18 mouse cellular contexts compared by ENCODE assay signal in the genomic region with DNA sequence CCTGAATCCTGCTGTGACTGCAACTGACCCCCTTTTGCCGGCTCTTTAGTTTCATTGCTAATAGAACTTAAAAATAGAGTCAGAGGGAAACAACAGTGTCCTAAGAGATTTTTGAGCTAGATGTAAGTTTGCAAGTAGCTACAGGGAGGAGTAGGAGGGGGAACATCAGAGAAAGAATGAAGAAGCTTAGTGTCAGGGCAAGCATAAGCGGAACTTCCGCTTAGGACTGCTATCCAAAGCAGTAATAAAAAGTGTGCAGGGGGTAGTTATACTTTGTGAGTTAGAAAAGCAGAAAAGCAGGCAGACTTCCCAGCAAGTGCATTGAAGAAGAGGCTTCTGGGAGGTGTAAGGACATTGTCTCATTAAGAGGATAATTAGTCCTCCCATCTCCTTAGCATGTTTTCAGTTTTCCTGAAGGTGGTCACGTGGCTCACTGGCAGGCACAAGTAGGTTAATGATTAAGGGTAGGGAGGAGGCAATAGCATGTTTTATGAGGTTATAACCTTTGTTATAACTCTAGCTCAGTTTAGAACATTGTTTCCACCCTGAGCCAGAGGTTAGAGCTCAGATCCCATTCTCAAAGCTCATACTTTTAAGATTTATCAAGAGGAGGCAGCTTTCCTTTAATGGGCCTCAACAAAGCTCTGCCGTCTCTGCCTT. TPM values are rescaled to one million over a fixed set of nuclear protein-coding genes. Genes with fewer than 3 reads are reported as not detected.
A peak's percentile ranks its signal among the peaks of the same experiment; 100 is the strongest.
DNase-seq lines count a peak whose midpoint lies in the region; ATAC-seq and TF ChIP-seq lines count a peak whose summit lies in the region.
"Had no signal": no experiment of that assay in that cellular context is flagged by ENCODE, and none has a peak within 500 bp of the region (broad histone marks: within the 10 kb centered on the region; RNA-seq: fewer than 3 reads in every experiment).

No protein-coding gene starts in this region.

- 47% methylated on average over 5 of the region's 5 CpGs for WGBS in intestine, postnatal 0 days
- 51% methylated on average over 5 of the region's 5 CpGs for WGBS in kidney, embryonic 16.5 days
- 86% methylated on average over 5 of the region's 5 CpGs for WGBS in thymus, adult 2 months

- no peak overlapping the region for H3K9ac ChIP-seq in intestine, postnatal 0 days (ENCODE audit: low read depth, low read length)
- no peak overlapping the region for H3K9ac ChIP-seq in kidney, embryonic 16.5 days (replicated peaks; ENCODE audit: low read length)
- H3K9ac ChIP-seq: limb, embryonic 13.5 days; midbrain, embryonic 12.5 days had no signal

- no peaks in the 10 kb centered on the region for H3K36me3 ChIP-seq in intestine, postnatal 0 days (ENCODE audit: control insufficient read depth, insufficient read depth)
- peaks cover 4% of the 10 kb centered on the region; the same call in 1 of the 2 replicates for H3K36me3 ChIP-seq in kidney, embryonic 16.5 days (ENCODE audit: insufficient read depth, low read length)
- no peaks in the 10 kb centered on the region for H3K36me3 ChIP-seq in thymus, adult 2 months (ENCODE audit: control insufficient read depth, insufficient read depth, low read length)
- H3K36me3 ChIP-seq: midbrain, embryonic 12.5 days had no signal

- H3K27ac ChIP-seq in bone marrow macrophage, adult 2 months (ENCODE audit: insufficient read depth, low read depth, low read length): peak overlapping the region; percentile 88
- peak overlapping the region; percentile 64; the same call in 1 of the 2 replicates for H3K27ac ChIP-seq in intestine, postnatal 0 days (ENCODE audit: low read depth, low read length)
- peak overlapping the region; percentile 20; the same call in 1 of the 2 replicates for H3K27ac ChIP-seq in kidney, embryonic 16.5 days (ENCODE audit: low read length)
- no peak overlapping the region for H3K27ac ChIP-seq in thymus, adult 2 months (ENCODE audit: control insufficient read depth, insufficient read depth, low read length)
- H3K27ac ChIP-seq: embryonic facial prominence, embryonic 10.5 days; hindbrain, embryonic 10.5 days; layer of hippocampus, adult 2 months; limb, embryonic 13.5 days; midbrain, embryonic 12.5 days had no signal

- no peak for TF ChIP-seq CTCF in bone marrow macrophage, adult 2 months (IDR thresholded peaks at IDR 0.05; ENCODE audit: low read depth, low read length)
- TF ChIP-seq CTCF in intestine, postnatal 0 days (IDR thresholded peaks at IDR 0.05; ENCODE audit: low read depth): no peak
- TF ChIP-seq CTCF in thymus, adult 2 months (IDR thresholded peaks at IDR 0.05; ENCODE audit: borderline replicate concordance, control insufficient read depth, extremely low read depth, insufficient read depth, low read length, poor library complexity): no peak

- peak overlapping the region; percentile 40 for H3K4me2 ChIP-seq in intestine, postnatal 0 days (replicated peaks; ENCODE audit: low read depth)
- H3K4me2 ChIP-seq in kidney, embryonic 16.5 days (replicated peaks; ENCODE audit: low read depth, low read length): no peak overlapping the region
- H3K4me2 ChIP-seq: limb, embryonic 13.5 days; midbrain, embryonic 12.5 days had no signal

- no peaks in the 10 kb centered on the region for H3K9me3 ChIP-seq in intestine, postnatal 0 days (ENCODE audit: control insufficient read depth)
- no peaks in the 10 kb centered on the region for H3K9me3 ChIP-seq in kidney, embryonic 16.5 days (ENCODE audit: low read length)
- H3K9me3 ChIP-seq: embryonic facial prominence, embryonic 10.5 days; hindbrain, embryonic 10.5 days; limb, embryonic 13.5 days; midbrain, embryonic 12.5 days had no signal

- no peaks in the 10 kb centered on the region for H3K27me3 ChIP-seq in intestine, postnatal 0 days (replicated peaks; ENCODE audit: control insufficient read depth, insufficient read depth, low read length)
- peaks cover 5% of the 10 kb centered on the region; the same call in 1 of the 2 replicates for H3K27me3 ChIP-seq in kidney, embryonic 16.5 days (ENCODE audit: insufficient read depth, low read length)
- H3K27me3 ChIP-seq in thymus, adult 2 months (ENCODE audit: control insufficient read depth, insufficient read depth, low read length): no peaks in the 10 kb centered on the region

- ATAC-seq in intestine, postnatal 0 days: peak; percentile 84
- ATAC-seq in kidney, embryonic 16.5 days (ENCODE audit: low FRiP score, low TSS enrichment): peak; percentile 28
- ATAC-seq in megakaryocyte-erythroid progenitor cell, adult 5-6 weeks (replicated peaks; ENCODE audit: low FRiP score, low TSS enrichment, poor library complexity, severe bottlenecking): peak; percentile 38; the same call in 1 of the 2 replicates
- no peak for ATAC-seq in monocyte, adult 5-6 weeks (replicated peaks; ENCODE audit: insufficient number of reproducible peaks, low FRiP score, low TSS enrichment, poor library complexity, severe bottlenecking)
- ATAC-seq: forebrain, embryonic 14.5 days had no signal

- H3K4me1 ChIP-seq in bone marrow macrophage, adult 2 months (ENCODE audit: control insufficient read depth, insufficient read depth, low read length): peaks cover 20% of the 10 kb centered on the region
- H3K4me1 ChIP-seq in intestine, postnatal 0 days (replicated peaks; ENCODE audit: control insufficient read depth, insufficient read depth, low read length): no peaks in the 10 kb centered on the region; the same call in 1 of the 2 replicates
- H3K4me1 ChIP-seq in kidney, embryonic 16.5 days (ENCODE audit: insufficient read depth, low read length): peaks cover 11% of the 10 kb centered on the region; the same call in 1 of the 2 replicates
- no peaks in the 10 kb centered on the region for H3K4me1 ChIP-seq in thymus, adult 2 months (replicated peaks; ENCODE audit: control insufficient read depth, insufficient read depth, low read length)
- H3K4me1 ChIP-seq: hindbrain, embryonic 10.5 days; midbrain, embryonic 12.5 days had no signal

- no peak for TF ChIP-seq POLR2A in bone marrow macrophage, adult 2 months (IDR thresholded peaks at IDR 0.05; ENCODE audit: borderline replicate concordance, low read depth, low read length)
- TF ChIP-seq POLR2A in thymus, adult 2 months (IDR thresholded peaks at IDR 0.05; ENCODE audit: control insufficient read depth, extremely low read depth, insufficient read depth, low read length, poor library complexity): no peak

- peak overlapping the region; percentile 15; the same call in 1 of the 2 replicates for H3K4me3 ChIP-seq in bone marrow macrophage, adult 2 months (ENCODE audit: insufficient read depth, low read length)
- no peak overlapping the region for H3K4me3 ChIP-seq in intestine, postnatal 0 days (ENCODE audit: low read depth, low read length)
- no peak overlapping the region for H3K4me3 ChIP-seq in kidney, embryonic 16.5 days (ENCODE audit: low read length)
- H3K4me3 ChIP-seq in thymus, adult 2 months (ENCODE audit: control insufficient read depth, insufficient read depth, low read length): no peak overlapping the region
- H3K4me3 ChIP-seq: embryonic facial prominence, embryonic 10.5 days; erythroblast, embryonic 14.5 days; hindbrain, embryonic 10.5 days; layer of hippocampus, adult 2 months; limb, embryonic 13.5 days; midbrain, embryonic 12.5 days; myocyte had no signal

- DNase-seq in thymus, adult 2 months: no peak
- no peak for DNase-seq in lung, postnatal 25 days (ENCODE audit: low spot score)
- DNase-seq: cerebellum, adult 11 months; cerebellum, postnatal 36 days; lung, postnatal 14 days had no signal

RNA-seq across cellular contexts. Expression of gene Tmem164, which starts 16.5 kb away (rescaled TPM):
- 60.4 and 64.3 TPM in 2 replicates for polyA plus RNA-seq in bone marrow macrophage, adult 2 months (2012; ENCODE audit: insufficient read depth, insufficient read length, missing spikeins)
- polyA plus RNA-seq in intestine, postnatal 0 days (2015; fragmentation: Nextera tagmentation; extraction: Ambion mirVana): 14.3 and 15.3 TPM in 2 replicates
- polyA plus RNA-seq in kidney, embryonic 16.5 days (2015; fragmentation: Nextera tagmentation; extraction: Ambion mirVana): 56.4 and 57.2 TPM in 2 replicates
- 44.4 and 58.5 TPM in 2 replicates for total RNA-seq in megakaryocyte-erythroid progenitor cell, adult 5-6 weeks (2014; fragmentation: Nextera tagmentation)
- total RNA-seq in megakaryocyte-erythroid progenitor cell, adult 5-6 weeks (2017): 35.3 and 39.9 TPM in 2 replicates
- polyA plus RNA-seq in thymus, adult 2 months (2012; rRNA removed): 44.6 and 49.1 TPM in 2 replicates
- 95.5 to 97.1 TPM (median 95.8 TPM) in 3 replicates for total RNA-seq in monocyte, adult 5-6 weeks (2017)
